Mouse (Mus musculus) urinary bladder, postnatal 10 days (tissue): Measurements from ENCODE around the gene Higd1c.
"Not testable (repeated sequence)": the region's sequence is repeated elsewhere in the genome, so short reads cannot be mapped to it uniquely, and the experiment has no call there.

Source experiments
- DNase-seq: peaks from one replicate; pipeline ENCODE4 v3.0.0; 2022; ENCODE audit warnings: low spot score

Gene Higd1c

GRCm38 (mm10) chr15:100355876-100356275, 8.5 kb upstream of the Higd1c start:
- DNase-seq: no peak

GRCm38 (mm10) chr15:100365967-100366366, 1.6 kb downstream of the Higd1c start:
- DNase-seq: not testable (repeated sequence)

GRCm38 (mm10) chr15:100367119-100367518, 2.8 kb downstream of the Higd1c start:
- no peak for DNase-seq

GRCm38 (mm10) chr15:100375066-100375465, 10.7 kb downstream of the Higd1c start:
- no peak for DNase-seq

- not testable (repeated sequence) for DNase-seq
Observed at GRCm38 (mm10) chr15:100377847-100378505, 13.6 kb downstream of the Higd1c start.

- no peak for DNase-seq
Observed at GRCm38 (mm10) chr15:100379658-100380057, 15.3 kb downstream of the Higd1c start.

- no peak for DNase-seq
Observed at GRCm38 (mm10) chr15:100380104-100380503, 15.8 kb downstream of the Higd1c start.

- DNase-seq: no peak
Observed at GRCm38 (mm10) chr15:100385705-100386104, 21.4 kb downstream of the Higd1c start.

GRCm38 (mm10) chr15:100387544-100388223, 23.3 kb downstream of the Higd1c start:
- DNase-seq: no peak

- DNase-seq: no peak
Observed at GRCm38 (mm10) chr15:100388224-100388835, 24.0 kb downstream of the Higd1c start.

- DNase-seq: no peak
Observed at GRCm38 (mm10) chr15:100388886-100389285, 24.5 kb downstream of the Higd1c start.

- no peak for DNase-seq
Observed at GRCm38 (mm10) chr15:100391066-100391465, 26.7 kb downstream of the Higd1c start.

- no peak for DNase-seq
Observed at GRCm38 (mm10) chr15:100391599-100391998, 27.3 kb downstream of the Higd1c start.

- no peak for DNase-seq
Observed at GRCm38 (mm10) chr15:100393016-100393415, 28.7 kb downstream of the Higd1c start.

GRCm38 (mm10) chr15:100395561-100395960, 31.2 kb downstream of the Higd1c start:
- DNase-seq: no peak

- no peak for DNase-seq
Observed at GRCm38 (mm10) chr15:100400592-100401250, 36.4 kb downstream of the Higd1c start.

GRCm38 (mm10) chr15:100401811-100402210, 37.5 kb downstream of the Higd1c start:
- DNase-seq: no peak

GRCm38 (mm10) chr15:100402347-100402746, 38.0 kb downstream of the Higd1c start:
- DNase-seq: no peak

GRCm38 (mm10) chr15:100402798-100403197, 38.5 kb downstream of the Higd1c start:
- no peak for DNase-seq

GRCm38 (mm10) chr15:100403318-100404000, 39.1 kb downstream of the Higd1c start:
- DNase-seq: no peak

- no peak for DNase-seq
Observed at GRCm38 (mm10) chr15:100406088-100406487, 41.7 kb downstream of the Higd1c start.
